Mouse (Mus musculus): ENCODE measurements around the gene Psmd8. TPM values are rescaled to one million over a fixed set of nuclear protein-coding genes. Genes with fewer than 3 reads are reported as not detected.

Gene Psmd8
- polyA plus RNA-seq, 1 experiment from 2014 or later: 270 TPM

DNA sequence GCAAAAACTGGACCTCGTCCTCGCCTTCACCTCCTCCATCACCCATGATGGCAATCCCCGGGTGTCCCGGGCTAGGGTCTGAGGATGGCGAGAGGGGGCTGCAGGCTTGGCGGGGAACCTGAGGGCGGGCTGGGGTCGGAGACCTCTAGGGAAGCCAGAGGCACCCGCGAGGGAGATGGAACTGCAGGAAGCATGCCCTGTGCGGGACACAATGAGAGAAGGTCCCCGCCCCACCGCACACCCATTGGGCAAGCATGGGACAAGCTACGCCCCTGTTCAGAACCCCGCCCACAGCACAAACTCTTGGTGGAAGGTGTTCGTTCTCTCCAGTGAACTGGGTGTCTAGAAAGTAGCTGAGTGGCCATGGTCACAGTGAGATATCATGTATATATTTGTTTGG lies 55.5 kb downstream of the Psmd8 start, which contains the start of gene Ryr1:
Ryr1 (minus strand) TSS at position 210 of the 400 bp plus-strand sequence.
- H3K27me3 ChIP-seq (ENCODE audit: insufficient read depth, low read length): no peaks in the 10 kb centered on the region
- H3K36me3 ChIP-seq (ENCODE audit: insufficient read depth, low read length): no peaks in the 10 kb centered on the region
- H3K9ac ChIP-seq (replicated peaks; ENCODE audit: low read length): peak within 1 kb of the TSS; percentile 61
- H3K27ac ChIP-seq (ENCODE audit: low read length): no peak within 1 kb of the TSS
- WGBS: under 1% methylated on average over 16 of the region's 16 CpGs
- no peaks in the 10 kb centered on the region for H3K9me3 ChIP-seq (ENCODE audit: low read length)
- peaks cover 10% of the 10 kb centered on the region for H3K4me1 ChIP-seq (ENCODE audit: insufficient read depth, low read length)
- peak within 1 kb of the TSS; percentile 51 for H3K4me3 ChIP-seq (ENCODE audit: low read length)
- peak; percentile 92 for ATAC-seq (ENCODE audit: low FRiP score, low TSS enrichment)
- peak within 1 kb of the TSS; percentile 88 for H3K4me2 ChIP-seq (replicated peaks; ENCODE audit: low read depth, low read length)

Other genes starting within 250 kb of the Psmd8 start
- 360 and 374 TPM in 2 replicates for gene Actn4, start 218.4 kb downstream of the Psmd8 start, polyA plus RNA-seq (2015; fragmentation: Nextera tagmentation; extraction: Ambion mirVana)
- gene Eif3k, start 198.8 kb downstream of the Psmd8 start, polyA plus RNA-seq (2015; fragmentation: Nextera tagmentation; extraction: Ambion mirVana): 406 and 407 TPM in 2 replicates
- gene Map4k1, start 198.7 kb downstream of the Psmd8 start, polyA plus RNA-seq (2015; fragmentation: Nextera tagmentation; extraction: Ambion mirVana): 9.7 and 10.1 TPM in 2 replicates
- 0.97 and 1.4 TPM in 2 replicates for gene Ryr1, start 55.5 kb downstream of the Psmd8 start, polyA plus RNA-seq (2015; fragmentation: Nextera tagmentation; extraction: Ambion mirVana)
- gene Rasgrp4, start 45.9 kb downstream of the Psmd8 start, polyA plus RNA-seq (2015; fragmentation: Nextera tagmentation; extraction: Ambion mirVana): 0.66 and 0.84 TPM in 2 replicates
- gene Fam98c, start 24.5 kb downstream of the Psmd8 start, polyA plus RNA-seq (2015; fragmentation: Nextera tagmentation; extraction: Ambion mirVana): 20.0 and 20.4 TPM in 2 replicates
- 0.94 and 1.0 TPM in 2 replicates for gene Ggn, start 10.5 kb downstream of the Psmd8 start, polyA plus RNA-seq (2015; fragmentation: Nextera tagmentation; extraction: Ambion mirVana)
- 3.4 and 4.6 TPM in 2 replicates for gene Spred3, start 10.3 kb downstream of the Psmd8 start, polyA plus RNA-seq (2015; fragmentation: Nextera tagmentation; extraction: Ambion mirVana)
- 0.63 and 1.2 TPM in 2 replicates for gene Catsperg1, start 33.3 kb upstream of the Psmd8 start, polyA plus RNA-seq (2015; fragmentation: Nextera tagmentation; extraction: Ambion mirVana)
- gene Kcnk6, start 51.8 kb upstream of the Psmd8 start, polyA plus RNA-seq (2015; fragmentation: Nextera tagmentation; extraction: Ambion mirVana): 1.5 and 1.7 TPM in 2 replicates
- 134 and 143 TPM in 2 replicates for gene Yif1b, start 57.6 kb upstream of the Psmd8 start, polyA plus RNA-seq (2015; fragmentation: Nextera tagmentation; extraction: Ambion mirVana)
- gene 2200002D01Rik, start 67.8 kb upstream of the Psmd8 start, polyA plus RNA-seq (2015; fragmentation: Nextera tagmentation; extraction: Ambion mirVana): 7.5 and 8.5 TPM in 2 replicates
- gene Spint2, start 101.2 kb upstream of the Psmd8 start, polyA plus RNA-seq (2015; fragmentation: Nextera tagmentation; extraction: Ambion mirVana): 270 and 295 TPM in 2 replicates
- 19.6 and 25.1 TPM in 2 replicates for gene Ppp1r14a, start 108.6 kb upstream of the Psmd8 start, polyA plus RNA-seq (2015; fragmentation: Nextera tagmentation; extraction: Ambion mirVana)
- gene Dpf1, start 123.2 kb upstream of the Psmd8 start, polyA plus RNA-seq (2015; fragmentation: Nextera tagmentation; extraction: Ambion mirVana): 3.0 and 3.5 TPM in 2 replicates

Data from kidney, embryonic 16.5 days (tissue).